Mouse (Mus musculus) G1E (cell line): ENCODE results near the gene Coro2b.

Source experiments
- CTCF ChIP-seq: IDR thresholded peaks from 2 replicates; pipeline ENCODE4 v1.5.1; 2012; ENCODE audit warnings: low read depth, low read length, inconsistent platforms, mixed read lengths
- GATA1 ChIP-seq: IDR thresholded peaks from 2 replicates; pipeline ENCODE4 v1.6.1; 2012; ENCODE audit warnings: borderline replicate concordance, low read length, inconsistent platforms, mixed read lengths
- GATA2 ChIP-seq: IDR thresholded peaks from 2 replicates; pipeline ENCODE4 v1.6.1; 2012; ENCODE audit warnings: low read depth, low read length, inconsistent platforms, borderline replicate concordance

DNA sequence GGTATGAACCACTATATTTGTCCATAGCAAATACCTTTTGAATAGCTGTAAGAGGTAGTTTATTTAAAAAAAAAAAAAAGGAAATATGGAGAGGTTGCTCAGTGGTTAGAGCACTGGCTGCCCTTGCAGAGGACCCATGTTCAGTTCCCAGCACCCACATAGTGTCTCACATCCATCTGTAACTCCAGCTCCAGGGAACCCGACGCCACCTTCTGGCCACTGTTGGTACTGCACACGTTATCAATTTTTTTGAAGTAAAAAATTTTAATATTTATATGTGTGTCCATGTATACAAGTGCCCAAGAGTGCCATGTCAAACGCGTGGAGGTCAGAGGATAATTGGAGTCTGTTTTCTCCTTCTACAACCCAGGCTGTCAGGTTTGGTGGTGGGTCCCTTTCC lies 118.1 kb downstream of the Coro2b start:
- TF ChIP-seq CTCF (peak; percentile 14; the same call in 1 of the 2 replicates), GATA1 (no peak), GATA2 (no peak)
